Mouse (Mus musculus) lung, postnatal 14 days (tissue): Measurements from ENCODE around the gene Samd15.
A peak's percentile ranks its signal among the peaks of the same experiment; 100 is the strongest.
"Not testable (repeated sequence)": the region's sequence is repeated elsewhere in the genome, so short reads cannot be mapped to it uniquely, and the experiment has no call there.

ENCODE experiments used
- DNase-seq: peaks from one replicate; pipeline ENCODE4 v3.0.0; 2021

Gene Samd15

DNA sequence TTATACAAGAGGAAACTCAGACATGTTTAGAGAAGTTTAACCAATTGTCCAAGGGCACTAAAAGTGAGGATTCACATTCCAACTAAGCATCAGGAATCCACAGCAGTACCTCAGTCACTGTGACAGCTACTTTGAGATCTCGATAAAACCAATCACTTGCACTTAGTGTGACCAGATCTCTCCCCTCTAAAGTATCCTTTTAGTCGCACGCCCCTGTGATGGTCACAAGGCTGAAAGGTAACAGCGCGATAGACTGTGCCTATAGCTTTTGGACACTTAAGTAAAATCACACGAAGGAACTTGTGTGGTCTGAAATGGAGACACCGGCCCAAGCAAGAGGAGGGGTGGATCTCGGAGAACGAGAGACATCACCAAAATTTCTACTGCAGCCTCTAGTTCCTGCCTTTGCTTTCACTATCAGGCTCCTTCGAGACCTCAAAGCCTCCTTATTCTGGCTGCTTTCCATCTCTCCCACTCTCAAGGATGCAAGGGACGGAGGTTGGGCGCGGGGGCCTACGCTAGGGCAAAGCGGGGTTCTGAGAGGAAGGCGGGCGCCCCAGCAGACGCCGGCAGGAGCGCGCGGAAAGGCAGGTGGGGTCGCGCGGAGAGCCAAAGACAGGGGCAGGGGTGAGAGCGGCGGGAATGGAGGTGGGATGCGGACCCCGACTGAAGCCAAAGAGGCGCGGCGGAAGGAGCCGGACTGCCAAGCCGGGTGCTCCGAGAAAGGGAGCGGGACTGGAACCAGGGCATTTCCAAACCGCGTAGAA is at the start of gene Samd15:
TSS of gene Samd15 (plus strand) at position 518 of the 767 bp plus-strand sequence.
- DNase-seq = peak; percentile 41

DNA sequence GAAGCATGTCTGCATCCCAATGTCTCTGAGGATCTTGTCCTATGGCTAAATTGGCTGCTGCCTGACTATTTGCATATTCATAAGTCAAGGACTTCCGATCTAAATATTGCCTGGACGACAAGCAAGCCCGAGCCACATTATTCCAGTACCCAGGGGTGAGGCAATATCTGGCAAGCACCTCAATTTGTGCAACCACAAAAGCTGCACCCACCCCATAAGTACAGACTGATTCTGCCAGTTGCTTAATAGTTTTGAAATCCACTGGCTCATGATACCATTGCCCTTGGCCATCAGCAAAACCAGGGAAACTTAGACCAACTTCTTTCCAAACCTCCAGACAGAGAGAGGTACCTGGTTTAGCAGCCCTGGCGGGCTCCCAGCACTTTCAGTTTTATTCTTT is 45.1 kb upstream of the Samd15 start:
- DNase-seq = peak; percentile 19

DNA sequence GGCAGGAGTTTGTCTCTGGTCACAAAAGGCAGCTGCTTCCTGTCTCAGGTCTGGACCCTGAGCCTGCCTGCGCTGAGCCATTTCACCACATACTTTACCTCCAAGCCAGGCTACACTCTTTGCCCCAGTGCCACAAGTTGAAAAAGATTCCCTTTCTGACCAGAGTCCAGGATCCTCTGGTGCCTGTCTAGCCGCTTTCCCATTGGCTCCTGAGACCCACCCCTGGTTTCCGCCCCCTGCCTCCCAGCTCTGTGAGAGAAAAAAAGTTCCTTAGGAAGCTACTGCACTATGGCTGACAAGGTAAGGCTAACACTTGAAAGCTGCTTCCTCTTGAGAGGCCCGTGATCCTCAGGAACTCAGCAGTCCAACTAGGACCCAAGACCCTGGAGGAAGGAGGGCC is 42.2 kb upstream of the Samd15 start:
- peak; percentile 27 for DNase-seq

DNA sequence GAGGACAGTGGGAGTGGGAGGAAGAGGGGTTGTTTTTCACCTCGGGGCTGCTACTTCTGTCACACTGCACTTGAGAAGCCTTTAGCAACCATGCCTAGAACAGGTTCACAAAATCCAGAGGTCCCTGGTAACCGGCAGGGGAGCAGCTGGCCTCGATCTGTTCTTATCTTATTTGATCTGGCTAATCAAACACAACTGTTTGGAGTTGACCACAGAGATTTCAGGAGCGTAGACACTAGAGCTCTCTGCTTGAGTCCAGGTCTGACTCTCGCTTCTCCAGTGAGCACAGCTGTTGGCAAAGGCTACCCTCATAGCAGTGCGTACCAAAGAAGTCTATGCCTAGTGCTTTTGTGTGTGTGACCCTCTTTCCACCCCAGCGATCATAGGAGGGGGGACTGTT is 41.4 kb upstream of the Samd15 start:
- peak; percentile 18 for DNase-seq

DNA sequence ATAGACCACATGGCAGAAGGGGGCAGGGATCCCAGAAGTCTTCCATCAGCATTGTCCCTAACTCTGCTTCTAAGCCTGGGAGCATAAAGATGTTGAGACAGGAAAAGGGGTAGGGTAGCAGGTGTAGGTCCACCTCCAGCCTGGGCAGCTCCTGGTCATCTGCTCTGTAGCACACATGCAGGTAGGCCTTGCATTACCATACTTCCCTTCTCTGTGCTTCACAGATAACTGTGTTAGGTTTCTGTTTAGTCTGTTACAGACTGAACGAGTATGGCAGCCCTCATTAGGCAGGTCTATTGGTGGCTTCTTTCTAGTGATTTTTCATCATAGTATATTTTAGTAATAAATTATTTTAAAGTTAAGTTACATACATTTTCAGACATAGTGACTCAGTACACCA is 39.2 kb upstream of the Samd15 start:
- DNase-seq = no peak

DNA sequence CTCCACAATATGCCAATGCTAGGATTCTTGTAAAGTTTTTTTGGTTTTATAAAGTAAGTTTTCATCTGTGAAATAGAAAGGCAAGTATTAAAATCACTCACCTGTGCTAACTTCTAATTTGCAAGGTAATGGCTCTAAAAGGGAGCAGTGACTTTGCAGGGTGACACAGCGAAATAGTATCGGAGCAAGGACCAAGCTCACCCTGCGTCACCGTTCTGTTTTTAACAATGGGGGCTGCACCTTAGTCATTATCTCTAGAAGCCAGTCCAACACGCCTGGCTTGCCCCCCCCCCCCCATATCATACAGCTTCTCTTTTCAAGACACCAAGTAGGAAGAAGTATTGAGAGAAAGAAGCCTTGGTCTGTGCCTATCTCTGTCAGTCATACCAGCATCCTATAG is 38.7 kb upstream of the Samd15 start:
- no peak for DNase-seq

DNA sequence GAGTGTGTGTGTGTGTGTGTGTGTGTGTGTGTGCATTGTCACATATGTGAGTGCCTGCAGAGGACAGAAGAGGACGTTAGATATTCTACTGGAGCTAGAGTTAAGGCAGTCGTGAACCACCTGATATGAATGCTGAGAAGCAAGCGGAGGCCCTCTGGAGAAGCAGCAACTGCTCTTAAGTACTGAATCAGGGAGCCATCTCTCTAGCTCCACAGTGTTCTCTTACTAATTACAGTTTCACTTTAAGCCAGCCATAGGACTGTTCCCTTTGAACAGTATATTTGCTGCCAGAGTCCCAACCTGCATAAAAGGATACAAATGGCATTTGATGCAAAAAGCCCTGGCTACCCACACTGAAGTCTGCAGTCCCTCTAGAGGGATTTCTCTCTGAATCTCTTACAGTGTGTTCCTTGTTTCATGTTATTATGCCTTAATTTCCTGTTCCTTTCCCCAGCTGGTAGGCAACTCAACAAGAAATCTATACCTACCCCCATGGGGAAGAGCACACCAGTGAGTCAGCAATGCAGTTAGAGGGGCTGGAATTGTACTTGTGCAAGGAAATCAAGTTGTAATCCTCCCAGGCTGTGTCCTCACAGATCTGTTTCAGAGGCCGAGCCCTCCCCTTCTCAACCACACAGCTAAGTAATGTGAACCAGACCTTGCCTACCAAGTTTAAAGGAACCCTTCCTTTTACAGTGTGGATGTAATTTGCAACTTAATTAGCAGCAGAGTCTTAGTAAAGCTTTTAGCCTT is 24.2 kb upstream of the Samd15 start:
- DNase-seq = no peak

DNA sequence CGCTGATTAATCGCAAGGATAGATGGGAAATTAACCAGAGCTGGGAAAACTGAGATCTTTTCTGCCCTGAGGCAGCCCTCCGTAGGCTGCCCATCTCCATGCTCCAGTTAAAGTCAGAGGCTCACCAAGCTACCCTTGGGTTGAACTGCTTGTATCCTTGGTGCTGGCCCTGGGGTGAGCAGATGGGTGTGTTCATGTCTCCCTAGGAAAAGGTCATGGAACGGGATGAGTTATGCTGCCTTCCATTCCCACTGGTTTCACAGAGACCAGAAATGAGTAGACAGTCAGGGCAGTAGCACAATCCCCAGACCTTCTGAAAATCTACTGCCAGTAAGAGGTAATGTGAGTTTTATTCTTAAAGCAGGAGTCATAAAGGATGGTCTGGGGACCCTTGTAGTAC is 21.9 kb upstream of the Samd15 start:
- DNase-seq = no peak

DNA sequence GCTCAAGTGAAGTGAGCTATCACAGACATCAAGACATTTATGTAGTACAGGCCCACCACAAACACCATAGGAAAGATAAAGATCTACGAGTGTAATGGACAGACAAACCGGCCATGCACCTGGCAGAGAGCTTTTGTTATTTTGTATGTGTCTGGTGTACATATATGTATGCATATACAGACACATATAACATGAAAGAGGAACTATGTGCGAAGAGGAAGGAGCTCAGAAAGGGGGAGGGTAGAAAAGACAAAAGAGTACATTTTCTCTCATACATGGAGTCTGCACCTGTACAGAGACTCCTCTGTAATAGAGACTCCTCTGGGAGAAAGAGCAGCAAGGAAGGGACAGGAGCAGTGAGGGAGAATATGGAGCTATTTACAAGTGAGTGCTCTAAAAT is 6.5 kb upstream of the Samd15 start:
- no peak for DNase-seq

DNA sequence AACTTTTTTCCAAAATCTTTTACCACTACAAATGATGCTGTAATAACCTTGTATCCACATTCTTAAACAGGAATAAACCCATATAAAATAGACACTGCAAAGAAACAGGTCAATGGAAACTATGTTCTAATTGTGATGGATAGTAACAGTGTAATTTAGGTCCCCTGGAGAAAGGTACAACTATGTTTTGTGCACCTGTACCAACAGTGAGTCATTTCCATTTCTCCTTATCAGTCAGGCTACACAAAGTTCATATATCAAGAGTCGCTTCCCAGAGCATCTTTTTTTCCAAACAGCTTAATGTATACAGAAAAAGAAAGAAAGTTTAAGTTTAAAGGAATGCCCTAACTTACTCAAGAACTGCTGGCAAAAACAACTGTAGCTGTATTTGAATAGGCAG is 4.5 kb upstream of the Samd15 start:
- no peak for DNase-seq

DNA sequence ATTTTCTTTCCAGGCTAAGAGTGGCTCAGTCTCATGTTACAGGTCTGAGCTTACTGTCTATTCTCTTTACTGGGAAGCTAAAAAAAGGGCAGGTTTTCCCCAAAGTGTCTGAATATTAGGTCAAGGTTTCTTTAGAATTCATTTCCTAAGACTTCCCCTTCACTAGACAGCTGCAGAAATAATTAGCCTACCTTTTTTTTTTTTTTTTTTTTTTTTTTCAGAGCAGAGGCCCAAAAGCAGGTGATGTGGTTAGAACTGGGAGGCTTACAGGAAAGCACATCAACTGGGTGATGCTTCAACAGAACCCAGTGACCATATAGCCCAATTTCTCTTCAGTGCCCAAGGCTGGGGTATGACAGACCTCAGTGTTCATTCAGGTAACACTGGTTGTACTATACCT is 3.2 kb upstream of the Samd15 start:
- DNase-seq = no peak

DNA sequence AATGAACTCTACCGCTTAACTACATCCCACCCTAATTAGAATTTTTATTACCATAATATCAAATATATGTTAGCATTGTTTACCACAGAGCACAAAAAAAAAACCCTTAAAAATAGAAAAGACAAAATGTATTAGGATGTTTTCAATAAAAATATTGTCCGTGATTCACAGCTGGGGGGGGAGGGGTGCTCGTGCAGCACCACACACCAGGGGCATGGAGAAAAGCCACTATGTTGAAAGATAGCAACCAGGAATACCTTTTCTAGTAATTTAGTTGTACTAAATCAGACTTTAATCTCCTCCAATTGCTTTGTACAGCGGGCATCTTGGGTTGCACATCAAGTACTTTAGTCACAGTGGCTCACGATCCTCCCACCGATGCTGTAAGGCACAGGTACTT is 731 bp upstream of the Samd15 start:
- DNase-seq = no peak

DNA sequence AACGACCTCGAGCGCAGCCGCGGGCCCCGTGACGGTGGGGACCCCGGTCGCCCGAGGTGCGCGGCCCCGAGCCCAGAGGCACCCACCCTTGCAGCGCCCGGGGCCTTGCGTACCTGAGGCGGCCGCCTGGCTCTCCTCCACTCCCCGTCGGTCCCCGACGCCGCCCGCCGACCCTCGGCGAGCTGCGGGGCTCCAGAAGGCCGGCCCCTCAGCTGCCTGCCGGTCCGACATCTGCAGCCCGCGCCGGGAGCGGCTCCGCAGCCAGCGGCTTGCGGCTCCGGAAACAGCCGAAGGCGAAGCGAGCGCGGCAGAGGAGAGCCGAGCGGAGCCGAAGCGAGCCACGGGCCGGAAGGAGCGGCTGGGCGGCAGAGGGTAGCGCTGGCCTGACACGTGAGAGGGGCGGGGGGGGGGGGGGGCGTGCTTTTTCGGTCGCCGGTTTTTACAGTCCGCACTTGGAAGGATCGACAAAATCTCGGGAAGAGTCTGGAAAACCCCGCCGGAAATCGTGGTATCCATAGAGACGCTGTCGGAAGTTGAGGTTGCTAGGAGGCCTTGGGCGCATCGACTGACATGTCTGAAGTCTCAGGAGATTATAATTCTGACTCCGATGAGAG is 557 bp downstream of the Samd15 start, which contains the start of gene Tmed8:
TSS of gene Tmed8 (minus strand) at position 482 of the 614 bp plus-strand sequence.
- peak; percentile 77 for DNase-seq

DNA sequence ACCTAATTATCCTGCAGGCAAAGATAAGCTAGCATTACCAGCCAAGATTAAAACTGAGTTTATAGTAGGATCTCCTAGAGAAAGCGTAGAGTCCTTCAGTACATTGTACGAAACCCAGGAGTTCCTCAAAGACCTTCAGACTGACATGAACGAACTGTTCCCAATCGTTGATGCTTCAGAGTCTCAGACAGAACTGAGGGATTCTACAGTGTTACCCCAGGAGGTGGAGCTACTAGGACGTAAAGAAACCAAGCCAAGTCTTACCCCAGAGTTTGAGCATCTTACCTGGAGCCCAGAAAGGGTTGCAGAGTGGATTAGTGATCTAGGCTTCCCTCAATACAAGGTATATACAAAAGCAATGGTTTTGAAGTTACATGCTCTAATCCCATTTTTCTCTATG is 2.2 kb downstream of the Samd15 start:
- no peak for DNase-seq

DNA sequence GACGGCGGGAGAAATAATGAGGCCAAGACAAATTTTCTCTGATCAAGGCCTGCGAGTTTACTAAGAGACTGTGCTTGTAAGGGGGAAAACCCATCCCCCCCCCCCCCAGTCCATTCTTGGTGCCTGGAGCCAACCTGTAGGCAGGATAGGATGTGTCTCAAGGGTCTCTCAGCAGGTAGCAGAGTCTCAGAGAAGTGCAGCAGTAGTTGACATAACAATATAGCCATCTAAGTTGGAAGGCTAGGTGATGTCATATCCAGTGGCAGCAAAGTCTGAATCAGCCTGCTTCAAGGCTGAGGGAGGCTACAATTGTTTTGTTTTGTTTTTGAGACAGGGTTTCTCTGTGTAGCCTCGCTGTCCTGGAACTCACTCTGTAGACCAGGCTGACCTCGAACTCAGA is 6.3 kb downstream of the Samd15 start:
- not testable (repeated sequence) for DNase-seq

DNA sequence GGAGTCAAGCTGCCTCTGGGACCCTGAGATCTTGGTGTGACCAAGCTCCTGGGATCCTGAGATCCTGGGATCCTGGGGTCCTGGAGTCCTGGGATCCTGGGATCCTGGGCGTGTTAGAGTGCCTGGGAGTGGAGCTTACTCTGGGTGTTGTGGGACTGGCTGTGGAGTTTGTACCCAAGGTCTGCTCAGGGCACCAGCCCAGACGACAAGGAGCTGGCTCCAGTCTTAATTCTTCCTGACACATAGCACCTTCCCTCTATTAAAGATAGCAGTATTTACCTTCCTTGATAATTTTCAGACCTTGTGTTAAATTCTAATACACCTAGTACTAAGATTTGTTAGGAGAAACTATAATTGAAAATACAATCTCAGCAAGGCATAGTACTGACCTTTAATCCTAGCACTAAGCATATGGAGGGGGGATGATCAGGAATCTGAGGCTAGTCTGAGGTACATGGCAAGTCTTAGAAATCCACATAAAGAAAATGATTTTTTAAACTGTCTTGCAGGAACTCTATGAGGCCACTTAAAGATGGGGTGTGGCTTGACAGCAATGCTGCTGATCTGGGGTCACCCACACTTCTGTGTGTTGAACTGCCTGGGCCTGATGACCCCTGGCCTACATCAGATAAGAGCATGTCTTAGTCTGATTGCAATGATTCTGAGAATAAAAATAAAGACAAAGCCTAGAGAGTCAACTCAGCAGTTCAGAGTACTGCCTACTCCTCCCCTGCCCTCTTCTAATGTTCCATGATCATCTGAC is 13.5 kb downstream of the Samd15 start:
- no peak for DNase-seq

DNA sequence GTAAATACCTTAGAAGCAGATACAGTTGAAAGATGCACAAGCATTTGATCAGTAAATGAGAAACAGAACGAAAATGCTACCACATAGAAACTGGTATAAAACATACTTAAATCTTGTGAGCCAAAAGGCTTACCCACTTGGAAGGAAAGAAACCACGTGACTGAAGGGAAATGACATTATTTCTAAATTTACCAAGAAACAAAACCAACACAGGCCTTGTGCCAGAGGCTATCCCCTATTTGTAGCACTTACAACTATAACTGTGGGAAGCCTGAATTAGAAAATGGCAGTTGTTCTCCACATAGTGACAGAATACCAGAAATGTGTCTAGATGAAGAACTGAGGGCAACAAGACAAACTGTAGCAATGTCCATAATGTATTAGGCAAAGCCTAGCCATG is 16.5 kb downstream of the Samd15 start:
- no peak for DNase-seq

DNA sequence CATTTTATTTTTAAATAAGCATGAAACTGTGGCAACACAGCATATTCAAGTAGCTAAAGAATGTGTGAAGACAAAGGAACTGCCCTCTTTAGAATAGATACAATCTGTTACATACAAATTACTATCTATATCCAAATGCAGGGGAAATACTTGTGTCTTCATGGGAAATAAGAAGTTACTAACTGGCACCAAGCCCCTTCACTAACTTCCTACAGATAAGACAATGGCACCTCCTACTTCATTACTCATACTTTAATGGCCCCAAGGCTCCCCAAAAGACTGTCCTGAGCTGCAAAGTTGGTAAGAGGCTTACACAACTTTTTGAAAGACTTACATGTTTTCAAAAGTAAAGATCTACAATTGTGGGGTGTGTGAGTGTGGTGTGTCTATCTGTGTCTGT is 18.1 kb downstream of the Samd15 start:
- no peak for DNase-seq

DNA sequence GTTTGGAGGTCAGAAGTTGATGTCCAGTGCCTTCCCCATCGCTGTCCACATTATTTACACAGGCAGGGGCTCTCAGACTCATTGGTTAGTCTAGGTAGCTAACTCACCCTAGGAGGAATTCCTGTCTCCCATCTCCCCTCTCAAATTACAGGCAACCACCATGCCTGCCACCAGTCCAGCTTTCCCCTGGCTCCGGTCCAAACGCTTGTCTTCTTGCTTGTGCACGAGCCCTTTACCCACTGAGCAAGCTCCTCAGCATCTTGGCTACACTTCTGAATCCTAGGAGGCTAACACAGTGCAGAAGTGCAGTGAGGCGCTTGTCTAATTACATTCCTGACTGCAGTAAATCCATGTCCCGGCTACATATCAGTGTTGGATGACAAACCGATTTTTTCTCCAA is 19.8 kb downstream of the Samd15 start:
- no peak for DNase-seq

DNA sequence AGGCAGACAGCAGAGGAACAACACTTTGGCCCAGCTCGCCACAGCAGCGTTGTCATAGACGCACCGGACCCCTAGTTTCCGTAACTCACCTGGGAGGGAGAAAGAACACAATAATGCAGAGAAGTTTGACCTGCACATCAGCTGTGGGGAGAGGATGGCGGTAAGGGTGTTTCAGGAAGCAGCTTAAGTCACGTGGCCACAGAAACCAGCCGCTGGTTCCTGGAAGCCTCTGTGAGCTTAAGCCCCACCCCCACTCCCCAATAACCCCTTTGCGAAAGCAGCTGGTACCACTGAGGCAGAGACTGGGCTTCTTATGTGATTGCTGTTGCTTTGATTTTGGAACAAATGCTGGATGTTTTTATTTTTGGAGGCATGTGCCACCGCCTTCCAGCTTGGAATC is 25.4 kb downstream of the Samd15 start:
- no peak for DNase-seq

DNA sequence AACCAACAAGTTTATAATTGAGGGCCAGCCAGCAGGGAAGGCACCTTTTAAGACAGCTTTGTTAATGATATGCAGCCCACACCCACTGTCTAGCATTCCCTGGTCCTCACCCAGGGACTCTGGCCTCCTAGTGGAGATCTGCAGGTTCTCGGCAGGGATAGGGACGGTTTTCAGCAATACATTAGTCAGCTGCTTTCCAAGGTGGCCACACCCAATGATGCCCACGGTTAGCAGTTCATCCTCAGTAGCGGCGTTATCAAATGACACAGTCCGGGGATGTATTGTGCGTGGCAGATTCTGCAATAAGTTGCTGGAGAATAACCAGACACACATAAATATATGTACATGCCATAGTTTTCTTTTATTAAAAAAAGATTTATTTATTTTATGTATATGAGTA is 27.3 kb downstream of the Samd15 start:
- DNase-seq = no peak

DNA sequence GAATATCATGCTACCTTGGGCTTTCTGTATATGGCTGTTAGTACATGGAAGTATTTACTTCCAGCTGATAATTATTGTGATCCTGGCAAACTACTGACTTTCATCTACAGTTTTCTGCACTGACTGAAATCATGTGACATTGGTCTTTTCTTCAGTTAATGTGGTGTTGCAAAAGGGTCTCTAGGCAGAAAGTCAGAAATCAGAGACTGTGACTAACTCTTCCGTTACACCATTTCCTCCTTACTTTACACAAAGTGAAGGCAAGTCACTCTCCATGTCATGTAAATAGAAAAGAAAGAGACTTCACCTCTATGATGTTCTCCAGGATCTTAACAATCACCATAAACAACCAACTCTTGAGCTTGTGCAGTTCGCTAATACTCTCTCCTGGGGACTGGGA is 30.1 kb downstream of the Samd15 start:
- no peak for DNase-seq

DNA sequence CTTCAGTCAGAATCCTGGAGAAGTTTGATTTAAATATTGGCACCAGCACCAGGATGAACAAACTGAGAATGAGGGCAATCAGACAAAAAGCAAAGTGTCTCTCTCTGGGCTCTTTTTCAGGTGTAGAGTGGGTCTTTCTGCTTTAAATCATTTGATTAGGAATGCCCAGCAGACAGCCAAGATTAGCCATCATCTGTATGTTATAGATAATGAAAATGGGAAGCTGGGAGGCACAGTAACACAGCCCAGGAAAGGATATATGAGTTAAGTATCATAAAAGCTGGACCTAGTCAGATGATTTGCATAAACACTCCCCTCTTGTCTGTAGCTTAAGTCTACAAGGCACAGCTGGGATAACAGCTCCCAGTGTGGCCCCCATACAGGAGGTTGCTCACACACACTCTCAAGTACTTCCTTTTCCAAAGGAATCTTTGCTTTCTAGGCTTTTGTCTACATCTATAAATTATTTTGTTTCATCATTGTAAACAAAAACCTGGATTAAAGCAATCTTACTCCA is 30.9 kb downstream of the Samd15 start:
- no peak for DNase-seq
